Mouse (Mus musculus) urinary bladder, postnatal 25 days (tissue): ENCODE measurements at regions not wholly inside any gene's neighbourhood (a gene's known extent, or its start where the extent isn't known, plus 50 kb on each side); places are given as distances from the start of the nearest gene placed in this dataset.

Source experiments
- DNase-seq: peaks from one replicate; pipeline ENCODE4 v3.0.0; 2022; ENCODE audit warnings: low spot score

DNA sequence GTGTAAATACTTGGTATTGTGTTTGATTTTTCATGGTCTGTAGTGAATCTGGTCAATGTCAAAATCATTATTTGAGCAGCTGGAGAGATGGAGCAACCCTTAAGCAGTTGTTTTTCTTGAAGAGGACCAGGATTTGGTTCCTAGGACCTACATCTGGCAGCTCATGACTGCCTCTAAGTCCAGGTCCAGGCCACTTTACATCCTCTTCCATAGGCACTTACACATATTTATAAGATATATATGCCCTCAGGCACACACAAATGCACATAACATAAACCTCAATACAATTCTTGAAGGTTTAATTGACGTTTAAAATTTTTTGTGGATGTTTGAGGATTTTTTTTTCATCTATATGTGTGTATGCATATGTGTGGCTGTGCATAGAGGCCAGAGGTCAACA, 96.8 kb upstream of the Fam240b start:
- no peak for DNase-seq

- peak; percentile 7 for DNase-seq
Observed at GRCm38 (mm10) chr13:64573711-64574110, 76.1 kb upstream of the Fam240b start.

DNA sequence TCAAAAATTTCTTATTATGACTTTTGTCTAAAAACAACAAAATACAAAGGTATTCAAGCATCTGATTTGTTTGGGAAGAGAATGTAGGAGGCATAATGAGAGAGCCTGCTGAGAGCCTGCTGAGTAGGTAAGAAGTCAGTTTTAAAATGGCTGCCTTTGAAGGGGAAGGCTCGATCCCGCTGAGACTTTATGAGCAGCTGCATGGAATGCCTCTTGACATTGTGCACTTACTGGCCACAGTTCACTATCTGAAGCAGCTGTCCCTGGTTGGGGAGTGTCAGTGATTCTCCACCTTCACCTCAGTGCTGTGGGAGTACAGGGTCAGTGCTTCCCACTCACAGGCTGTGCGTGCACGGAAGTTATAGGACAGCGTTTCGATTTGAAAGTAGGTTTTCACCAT, 71.3 kb upstream of the Fam240b start:
- DNase-seq = no peak

GRCm38 (mm10) chr13:64566966-64567708, 69.5 kb upstream of the Fam240b start:
- no peak for DNase-seq

GRCm38 (mm10) chr13:64565791-64566190, 68.2 kb upstream of the Fam240b start:
- no peak for DNase-seq
